Comparison of ENCODE assay signal across 9 mouse cellular contexts in genomic region chr1:171193911-171194830, GRCm38 (mm10). TPM values are rescaled to one million over a fixed set of nuclear protein-coding genes. Genes with fewer than 3 reads are reported as not detected.
DNase-seq lines count a peak whose midpoint lies in the region; ATAC-seq and TF ChIP-seq lines count a peak whose summit lies in the region.
"Had no signal": no experiment of that assay in that cellular context is flagged by ENCODE, and none has a peak within 500 bp of the region (broad histone marks: within the 10 kb centered on the region; RNA-seq: fewer than 3 reads in every experiment).

No protein-coding gene starts in this region.

- H3K4me2 ChIP-seq in midbrain, embryonic 13.5 days (replicated peaks) = peak overlapping the region; percentile 96
- H3K4me2 ChIP-seq in stomach, postnatal 0 days (replicated peaks; ENCODE audit: low read depth) = peak overlapping the region; percentile 73

- no peak for TF ChIP-seq EP300 in stomach, postnatal 0 days (optimal IDR thresholded peaks at IDR 0.05)

- WGBS in hindbrain, embryonic 10.5 days = 24% methylated on average over 11 of the region's 11 CpGs
- 23% methylated on average over 11 of the region's 11 CpGs for WGBS in midbrain, embryonic 13.5 days
- 41% methylated on average over 11 of the region's 11 CpGs for WGBS in stomach, postnatal 0 days
- 52% methylated on average over 11 of the region's 11 CpGs for WGBS in lung, adult 2 months

- H3K4me3 ChIP-seq in megakaryocyte, embryonic 14.5 days (replicated peaks) = peak overlapping the region; percentile 94
- H3K4me3 ChIP-seq in hindbrain, embryonic 10.5 days = peak overlapping the region; percentile 67
- peak overlapping the region; percentile 29 for H3K4me3 ChIP-seq in midbrain, embryonic 13.5 days (replicated peaks)
- no peak overlapping the region for H3K4me3 ChIP-seq in stomach, postnatal 0 days (ENCODE audit: low read depth, low read length)
- H3K4me3 ChIP-seq in lung, adult 2 months (replicated peaks; ENCODE audit: extremely low read depth, low read depth, low read length) = no peak overlapping the region

- DNase-seq in hindbrain, embryonic 10.5 days (ENCODE audit: low spot score) = peak; percentile 25
- no peak for DNase-seq in stomach, postnatal 0 days (ENCODE audit: low spot score)
- DNase-seq in spleen, postnatal 10 days (ENCODE audit: low spot score in 2 of 2) = no peak
- no peak for DNase-seq in lung, adult 2 months
- DNase-seq in thymus, postnatal 4 days = no peak
- DNase-seq: kidney, postnatal 25 days had no signal

- no peak for ATAC-seq in megakaryocyte, adult 5-6 weeks (ENCODE audit: poor library complexity, severe bottlenecking)
- no peak for ATAC-seq in midbrain, embryonic 13.5 days
- no peak for ATAC-seq in stomach, postnatal 0 days (ENCODE audit: low FRiP score, low TSS enrichment)

- TF ChIP-seq POLR2A in lung, adult 2 months (IDR thresholded peaks at IDR 0.05; ENCODE audit: borderline replicate concordance, extremely low read depth, low read depth, low read length) = no peak

- TF ChIP-seq CTCF in stomach, postnatal 0 days (IDR thresholded peaks at IDR 0.05; ENCODE audit: low read depth) = no peak
- no peak for TF ChIP-seq CTCF in lung, adult 2 months (IDR thresholded peaks at IDR 0.05; ENCODE audit: insufficient read depth, low read length)

- H3K27ac ChIP-seq in hindbrain, embryonic 10.5 days = 0 out of 2 replicates have a peak overlapping the region, but pooled peaks have one; percentile 5
- H3K27ac ChIP-seq in midbrain, embryonic 13.5 days = peak overlapping the region; percentile 37; the same call in 1 of the 2 replicates
- H3K27ac ChIP-seq in stomach, postnatal 0 days (replicated peaks) = no peak overlapping the region

- no peak overlapping the region for H3K9ac ChIP-seq in midbrain, embryonic 13.5 days (replicated peaks)
- no peak overlapping the region for H3K9ac ChIP-seq in stomach, postnatal 0 days (ENCODE audit: low read length)

- H3K9me3 ChIP-seq in megakaryocyte, embryonic 14.5 days = peaks cover 16% of the 10 kb centered on the region
- H3K9me3 ChIP-seq in hindbrain, embryonic 10.5 days = no peaks in the 10 kb centered on the region
- no peaks in the 10 kb centered on the region for H3K9me3 ChIP-seq in midbrain, embryonic 13.5 days
- no peaks in the 10 kb centered on the region for H3K9me3 ChIP-seq in stomach, postnatal 0 days (ENCODE audit: control insufficient read depth, low read length)

- peaks cover 59% of the 10 kb centered on the region for H3K27me3 ChIP-seq in megakaryocyte, embryonic 14.5 days (replicated peaks)
- H3K27me3 ChIP-seq in hindbrain, embryonic 10.5 days (ENCODE audit: insufficient read depth, poor library complexity, severe bottlenecking) = peaks cover 98% of the 10 kb centered on the region
- H3K27me3 ChIP-seq in midbrain, embryonic 13.5 days = peaks cover 52% of the 10 kb centered on the region
- H3K27me3 ChIP-seq in stomach, postnatal 0 days (ENCODE audit: control insufficient read depth, insufficient read depth, low read length) = no peaks in the 10 kb centered on the region

- peaks cover 38% of the 10 kb centered on the region for H3K4me1 ChIP-seq in megakaryocyte, embryonic 14.5 days
- peaks cover 51% of the 10 kb centered on the region for H3K4me1 ChIP-seq in hindbrain, embryonic 10.5 days (replicated peaks)
- peaks cover 50% of the 10 kb centered on the region for H3K4me1 ChIP-seq in midbrain, embryonic 13.5 days (replicated peaks)
- peaks cover 8% of the 10 kb centered on the region for H3K4me1 ChIP-seq in stomach, postnatal 0 days (replicated peaks; ENCODE audit: control insufficient read depth, insufficient read depth)
- H3K4me1 ChIP-seq in lung, adult 2 months (ENCODE audit: control insufficient read depth, insufficient read depth, low read length) = no peaks in the 10 kb centered on the region; the same call in 1 of the 2 replicates

- peaks cover 16% of the 10 kb centered on the region for H3K36me3 ChIP-seq in megakaryocyte, embryonic 14.5 days (replicated peaks; ENCODE audit: low read length)
- H3K36me3 ChIP-seq in hindbrain, embryonic 10.5 days = no peaks in the 10 kb centered on the region
- H3K36me3 ChIP-seq in midbrain, embryonic 13.5 days = no peaks in the 10 kb centered on the region
- H3K36me3 ChIP-seq in stomach, postnatal 0 days (ENCODE audit: control insufficient read depth, insufficient read depth, low read length) = no peaks in the 10 kb centered on the region

RNA-seq across cellular contexts. Expression of gene Pcp4l1, which starts 1.9 kb away (rescaled TPM):
- 28.3 and 28.5 TPM in 2 replicates for polyA plus RNA-seq in megakaryocyte, embryonic 14.5 days (2012; ENCODE audit: insufficient read depth, low replicate concordance)
- total RNA-seq in megakaryocyte, adult 5-6 weeks (2015) = 1.2 and 1.4 TPM in 2 replicates
- total RNA-seq in megakaryocyte, adult 5-6 weeks (2017) = 0.44 and 0.73 TPM in 2 replicates
- 19.9 and 32.8 TPM in 2 replicates for polyA plus RNA-seq in hindbrain, embryonic 10.5 days (2016; fragmentation: Nextera tagmentation; extraction: Ambion mirVana)
- polyA plus RNA-seq in midbrain, embryonic 13.5 days (2015; fragmentation: Nextera tagmentation; extraction: Ambion mirVana) = 17.0 and 23.0 TPM in 2 replicates
- 42.2 and 44.5 TPM in 2 replicates for polyA plus RNA-seq in stomach, postnatal 0 days (2015; fragmentation: Nextera tagmentation; extraction: Ambion mirVana)
- polyA plus RNA-seq in lung, adult 2 months (2012; rRNA removed) = 37.5 and 59.8 TPM in 2 replicates

RNA-seq across cellular contexts. Expression of gene Nr1i3, which starts 19.6 kb away (rescaled TPM):
- not detected in 2 replicates for polyA plus RNA-seq in megakaryocyte, embryonic 14.5 days (2012; ENCODE audit: insufficient read depth, low replicate concordance)
- not detected in 2 replicates for total RNA-seq in megakaryocyte, adult 5-6 weeks (2015)
- total RNA-seq in megakaryocyte, adult 5-6 weeks (2017) = 0.04 TPM in 2 replicates
- 0.21 and 0.27 TPM in 2 replicates for polyA plus RNA-seq in hindbrain, embryonic 10.5 days (2016; fragmentation: Nextera tagmentation; extraction: Ambion mirVana)
- polyA plus RNA-seq in midbrain, embryonic 13.5 days (2015; fragmentation: Nextera tagmentation; extraction: Ambion mirVana) = 0.30 and 0.42 TPM in 2 replicates
- 0.19 and 0.25 TPM in 2 replicates for polyA plus RNA-seq in stomach, postnatal 0 days (2015; fragmentation: Nextera tagmentation; extraction: Ambion mirVana)
- 0.25 TPM in 1 of 2 replicates, not detected in the other for polyA plus RNA-seq in lung, adult 2 months (2012; rRNA removed)

RNA-seq across cellular contexts. Expression of gene Tomm40l, which starts 28.1 kb away (rescaled TPM):
- 22.7 and 24.1 TPM in 2 replicates for polyA plus RNA-seq in megakaryocyte, embryonic 14.5 days (2012; ENCODE audit: insufficient read depth, low replicate concordance)
- 7.3 and 8.2 TPM in 2 replicates for total RNA-seq in megakaryocyte, adult 5-6 weeks (2015)
- total RNA-seq in megakaryocyte, adult 5-6 weeks (2017) = 8.5 and 14.4 TPM in 2 replicates
- 33.1 and 36.2 TPM in 2 replicates for polyA plus RNA-seq in hindbrain, embryonic 10.5 days (2016; fragmentation: Nextera tagmentation; extraction: Ambion mirVana)
- 33.5 and 37.9 TPM in 2 replicates for polyA plus RNA-seq in midbrain, embryonic 13.5 days (2015; fragmentation: Nextera tagmentation; extraction: Ambion mirVana)
- polyA plus RNA-seq in stomach, postnatal 0 days (2015; fragmentation: Nextera tagmentation; extraction: Ambion mirVana) = 19.6 and 20.5 TPM in 2 replicates
- 25.7 and 28.8 TPM in 2 replicates for polyA plus RNA-seq in lung, adult 2 months (2012; rRNA removed)

RNA-seq across cellular contexts. Expression of gene Apoa2, which starts 30.7 kb away (rescaled TPM):
- not detected in 2 replicates for polyA plus RNA-seq in megakaryocyte, embryonic 14.5 days (2012; ENCODE audit: insufficient read depth, low replicate concordance)
- 0.87 TPM in 1 of 2 replicates, not detected in the other for total RNA-seq in megakaryocyte, adult 5-6 weeks (2015)
- not detected in 2 replicates for total RNA-seq in megakaryocyte, adult 5-6 weeks (2017)
- polyA plus RNA-seq in hindbrain, embryonic 10.5 days (2016; fragmentation: Nextera tagmentation; extraction: Ambion mirVana) = 3.4 and 4.7 TPM in 2 replicates
- 2.6 and 5.1 TPM in 2 replicates for polyA plus RNA-seq in midbrain, embryonic 13.5 days (2015; fragmentation: Nextera tagmentation; extraction: Ambion mirVana)
- 26.3 and 49.4 TPM in 2 replicates for polyA plus RNA-seq in stomach, postnatal 0 days (2015; fragmentation: Nextera tagmentation; extraction: Ambion mirVana)
- polyA plus RNA-seq in lung, adult 2 months (2012; rRNA removed) = 4.7 and 7.2 TPM in 2 replicates

RNA-seq across cellular contexts. Expression of gene Fcer1g, which starts 40.0 kb away (rescaled TPM):
- polyA plus RNA-seq in megakaryocyte, embryonic 14.5 days (2012; ENCODE audit: insufficient read depth, low replicate concordance) = 12.9 and 57.4 TPM in 2 replicates
- 2,036 and 2,044 TPM in 2 replicates for total RNA-seq in megakaryocyte, adult 5-6 weeks (2015)
- total RNA-seq in megakaryocyte, adult 5-6 weeks (2017) = 995 and 1,060 TPM in 2 replicates
- 16.3 and 22.8 TPM in 2 replicates for polyA plus RNA-seq in hindbrain, embryonic 10.5 days (2016; fragmentation: Nextera tagmentation; extraction: Ambion mirVana)
- 20.2 and 20.8 TPM in 2 replicates for polyA plus RNA-seq in midbrain, embryonic 13.5 days (2015; fragmentation: Nextera tagmentation; extraction: Ambion mirVana)
- 51.3 and 59.4 TPM in 2 replicates for polyA plus RNA-seq in stomach, postnatal 0 days (2015; fragmentation: Nextera tagmentation; extraction: Ambion mirVana)
- polyA plus RNA-seq in lung, adult 2 months (2012; rRNA removed) = 117 and 158 TPM in 2 replicates

Comparison
In these comparisons a context has a peak if more than half of its experiments do, and no peak if none do; other contexts are left out.
1. H3K4me3 ChIP-seq: peak in megakaryocyte, embryonic 14.5 days (single experiment), hindbrain, embryonic 10.5 days (single experiment) and midbrain, embryonic 13.5 days (single experiment); none in stomach, postnatal 0 days (single experiment) and lung, adult 2 months (single experiment).